ENCODE assay signal across 7 mouse cellular contexts in the genomic region with DNA sequence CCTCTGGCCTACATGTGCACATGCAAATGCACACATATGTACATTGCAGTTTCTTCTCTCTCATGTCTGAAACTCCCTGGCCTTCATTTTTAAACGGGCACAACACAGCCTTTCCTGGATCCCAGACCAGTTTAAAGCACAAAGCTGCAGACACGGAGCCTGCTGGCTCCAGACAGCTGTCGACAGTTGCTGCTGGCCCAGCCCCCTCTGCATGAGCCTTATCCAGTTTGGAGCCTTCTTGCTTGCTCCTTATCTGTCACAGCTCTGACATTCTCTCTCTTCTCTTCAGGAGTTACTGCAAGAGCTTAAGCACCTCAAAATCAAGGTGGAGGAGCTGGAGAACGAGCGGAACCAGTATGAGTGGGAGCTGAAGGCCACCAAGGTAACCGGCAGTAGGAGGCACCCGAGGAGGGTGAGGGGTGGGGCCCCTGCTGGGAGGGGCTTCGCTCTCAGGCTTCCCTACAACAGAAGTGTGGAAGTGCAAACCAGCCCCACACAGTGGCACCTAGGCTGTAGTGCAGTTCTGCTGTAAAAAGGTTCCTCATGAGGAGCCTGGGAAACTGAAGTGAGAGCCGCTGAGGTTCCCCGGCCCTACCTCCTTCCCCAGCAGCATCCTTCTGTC. TPM values are rescaled to one million over a fixed set of nuclear protein-coding genes. Genes with fewer than 3 reads are reported as not detected.
DNase-seq lines count a peak whose midpoint lies in the region; ATAC-seq lines count a peak whose summit lies in the region.

No protein-coding gene starts in this region.

- WGBS in embryonic facial prominence, embryonic 15.5 days = 1% methylated on average over 10 of the region's 10 CpGs
- 2% methylated on average over 10 of the region's 10 CpGs for WGBS in heart, embryonic 11.5 days (ENCODE audit: insufficient replicate concordance)
- under 1% methylated on average over 10 of the region's 10 CpGs for WGBS in kidney, embryonic 14.5 days
- WGBS in limb, embryonic 13.5 days = 4% methylated on average over 10 of the region's 10 CpGs
- WGBS in midbrain, embryonic 15.5 days = 3% methylated on average over 10 of the region's 10 CpGs

- no peak overlapping the region for H3K9ac ChIP-seq in embryonic facial prominence, embryonic 15.5 days
- H3K9ac ChIP-seq in heart, embryonic 11.5 days (ENCODE audit: low read depth, low read length) = peak overlapping the region; percentile 52
- H3K9ac ChIP-seq in kidney, embryonic 14.5 days (ENCODE audit: low read depth, low read length) = peak overlapping the region; percentile 31; the same call in 1 of the 2 replicates
- 0 out of 2 replicates have a peak overlapping the region, but pooled peaks have one; percentile 45 for H3K9ac ChIP-seq in limb, embryonic 13.5 days
- no peak overlapping the region for H3K9ac ChIP-seq in midbrain, embryonic 15.5 days

- H3K36me3 ChIP-seq in embryonic facial prominence, embryonic 15.5 days = no peaks in the 10 kb centered on the region
- H3K36me3 ChIP-seq in heart, embryonic 11.5 days (ENCODE audit: control insufficient read depth, insufficient read depth, low read length) = no peaks in the 10 kb centered on the region
- no peaks in the 10 kb centered on the region for H3K36me3 ChIP-seq in kidney, embryonic 14.5 days (ENCODE audit: control insufficient read depth, insufficient read depth, low read length)
- no peaks in the 10 kb centered on the region for H3K36me3 ChIP-seq in limb, embryonic 13.5 days
- no peaks in the 10 kb centered on the region for H3K36me3 ChIP-seq in midbrain, embryonic 15.5 days (replicated peaks)

- peak; percentile 75 to 86 for DNase-seq in adrenal gland, postnatal 36 days
- DNase-seq in spleen, adult 18-20 months = peak; percentile 74 to 78

- no peaks in the 10 kb centered on the region for H3K9me3 ChIP-seq in embryonic facial prominence, embryonic 15.5 days (replicated peaks)
- H3K9me3 ChIP-seq in heart, embryonic 11.5 days (replicated peaks; ENCODE audit: control insufficient read depth, low read length) = no peaks in the 10 kb centered on the region
- no peaks in the 10 kb centered on the region for H3K9me3 ChIP-seq in kidney, embryonic 14.5 days (ENCODE audit: control insufficient read depth, low read length)
- H3K9me3 ChIP-seq in limb, embryonic 13.5 days = no peaks in the 10 kb centered on the region
- H3K9me3 ChIP-seq in midbrain, embryonic 15.5 days = no peaks in the 10 kb centered on the region

- peak; percentile 87 for ATAC-seq in embryonic facial prominence, embryonic 15.5 days (ENCODE audit: insufficient number of reproducible peaks, low FRiP score, low TSS enrichment, low read depth)
- peak; percentile 85 for ATAC-seq in heart, embryonic 11.5 days (replicated peaks; ENCODE audit: insufficient number of reproducible peaks, low FRiP score, low TSS enrichment)
- peak; percentile 97 for ATAC-seq in kidney, embryonic 14.5 days (ENCODE audit: low FRiP score, low TSS enrichment)
- ATAC-seq in limb, embryonic 13.5 days (ENCODE audit: low FRiP score, low read depth) = peak; percentile 94
- ATAC-seq in midbrain, embryonic 15.5 days (replicated peaks) = peak; percentile 94

- peak overlapping the region; percentile 27 for H3K4me3 ChIP-seq in embryonic facial prominence, embryonic 15.5 days (replicated peaks)
- H3K4me3 ChIP-seq in heart, embryonic 11.5 days (ENCODE audit: low read depth, low read length) = peak overlapping the region; percentile 36
- H3K4me3 ChIP-seq in kidney, embryonic 14.5 days (ENCODE audit: low read length) = peak overlapping the region; percentile 28
- peak overlapping the region; percentile 40 for H3K4me3 ChIP-seq in limb, embryonic 13.5 days
- peak overlapping the region; percentile 15 for H3K4me3 ChIP-seq in midbrain, embryonic 15.5 days

- H3K27ac ChIP-seq in embryonic facial prominence, embryonic 15.5 days (replicated peaks) = peak overlapping the region; percentile 78
- H3K27ac ChIP-seq in heart, embryonic 11.5 days (ENCODE audit: low read depth, low read length) = peak overlapping the region; percentile 62
- H3K27ac ChIP-seq in kidney, embryonic 14.5 days (ENCODE audit: low read depth, low read length) = peak overlapping the region; percentile 15; the same call in 1 of the 2 replicates
- peak overlapping the region; percentile 86 for H3K27ac ChIP-seq in limb, embryonic 13.5 days
- H3K27ac ChIP-seq in midbrain, embryonic 15.5 days = no peak overlapping the region

- H3K27me3 ChIP-seq in embryonic facial prominence, embryonic 15.5 days = no peaks in the 10 kb centered on the region
- H3K27me3 ChIP-seq in heart, embryonic 11.5 days (ENCODE audit: control insufficient read depth, insufficient read depth, low read length) = no peaks in the 10 kb centered on the region
- H3K27me3 ChIP-seq in kidney, embryonic 14.5 days (ENCODE audit: control insufficient read depth, insufficient read depth, low read length) = no peaks in the 10 kb centered on the region
- H3K27me3 ChIP-seq in limb, embryonic 13.5 days = no peaks in the 10 kb centered on the region
- no peaks in the 10 kb centered on the region for H3K27me3 ChIP-seq in midbrain, embryonic 15.5 days (replicated peaks)

- H3K4me2 ChIP-seq in embryonic facial prominence, embryonic 15.5 days (replicated peaks) = peak overlapping the region; percentile 35
- peak overlapping the region; percentile 69 for H3K4me2 ChIP-seq in heart, embryonic 11.5 days
- H3K4me2 ChIP-seq in kidney, embryonic 14.5 days (replicated peaks; ENCODE audit: low read depth, low read length) = peak overlapping the region; percentile 42
- H3K4me2 ChIP-seq in limb, embryonic 13.5 days (replicated peaks) = peak overlapping the region; percentile 60
- H3K4me2 ChIP-seq in midbrain, embryonic 15.5 days = peak overlapping the region; percentile 38

- H3K4me1 ChIP-seq in embryonic facial prominence, embryonic 15.5 days = peaks cover 19% of the 10 kb centered on the region
- peaks cover 13% of the 10 kb centered on the region for H3K4me1 ChIP-seq in heart, embryonic 11.5 days (ENCODE audit: control insufficient read depth, insufficient read depth, low read length)
- H3K4me1 ChIP-seq in kidney, embryonic 14.5 days (ENCODE audit: control insufficient read depth, insufficient read depth, low read length) = peaks cover 10% of the 10 kb centered on the region; the same call in 1 of the 2 replicates
- H3K4me1 ChIP-seq in limb, embryonic 13.5 days = peaks cover 37% of the 10 kb centered on the region
- H3K4me1 ChIP-seq in midbrain, embryonic 15.5 days = 0 out of 2 replicates have a peak, but pooled peaks cover 8% of the 10 kb centered on the region

RNA-seq across cellular contexts. Expression of gene Cyb5r2, which starts 49.2 kb away (rescaled TPM):
- not detected for total RNA-seq in adrenal gland, postnatal 36 days (2021)
- polyA plus RNA-seq in embryonic facial prominence, embryonic 15.5 days (2015; fragmentation: Nextera tagmentation; extraction: Ambion mirVana) = 0.53 and 0.72 TPM in 2 replicates
- 0.76 and 1.2 TPM in 2 replicates for polyA plus RNA-seq in heart, embryonic 11.5 days (2014; fragmentation: Nextera tagmentation; extraction: Ambion mirVana)
- polyA plus RNA-seq in kidney, embryonic 14.5 days (2014; fragmentation: Nextera tagmentation; extraction: Ambion mirVana) = 0.10 and 0.30 TPM in 2 replicates
- 0.27 and 0.41 TPM in 2 replicates for polyA plus RNA-seq in limb, embryonic 13.5 days (2015; fragmentation: Nextera tagmentation; extraction: Ambion mirVana)
- polyA plus RNA-seq in midbrain, embryonic 15.5 days (2015; fragmentation: Nextera tagmentation; extraction: Ambion mirVana) = 0.19 TPM in 2 replicates

Comparison
In these comparisons a context has a peak if more than half of its experiments do, and no peak if none do; other contexts are left out.
1. H3K9ac ChIP-seq: peak in heart, embryonic 11.5 days (single experiment), kidney, embryonic 14.5 days (single experiment) and limb, embryonic 13.5 days (single experiment); none in embryonic facial prominence, embryonic 15.5 days (single experiment) and midbrain, embryonic 15.5 days (single experiment).
2. Peak in every context shown above with its lines, with median percentiles within 50 percentile points of each other: ATAC-seq, H3K4me2 ChIP-seq and H3K4me3 ChIP-seq.